Mouse (Mus musculus) liver, adult 2 months (tissue): ENCODE results near the gene Pip5k1b. TPM values are rescaled to one million over a fixed set of nuclear protein-coding genes. Genes with fewer than 3 reads are reported as not detected.
A peak's percentile ranks its signal among the peaks of the same experiment; 100 is the strongest.

Experiments used
- DNase-seq: peaks from one replicate; pipeline ENCODE4 v3.0.0-alpha.2; 2011; ENCODE audit warnings: low read depth, low spot score; ENCODE audit errors: extremely low read depth
- H3K27ac ChIP-seq: fragments of 200-500 bp; replicated peaks from 2 replicates; pipeline ENCODE4 v1.5.1; 2012; ENCODE audit warnings: low read depth, mild to moderate bottlenecking, control low read depth, inconsistent platforms, low read length; ENCODE audit not compliant: insufficient read depth
- H3K27me3 ChIP-seq: fragments of 200-500 bp; 2 replicates; pipeline ENCODE4 v1.6.1; 2012; ENCODE audit warnings: mild to moderate bottlenecking, moderate library complexity, low read length, inconsistent platforms; ENCODE audit not compliant: control insufficient read depth, insufficient read depth
- H3K36me3 ChIP-seq: fragments of 200-500 bp; 2 replicates; pipeline ENCODE4 v1.6.1; 2012; ENCODE audit warnings: low read length, inconsistent platforms; ENCODE audit not compliant: control insufficient read depth, insufficient read depth
- H3K4me1 ChIP-seq: fragments of 200-500 bp; 2 replicates; pipeline ENCODE4 v1.6.1; 2011; ENCODE audit warnings: low read length; ENCODE audit not compliant: control insufficient read depth, insufficient read depth
- H3K4me3 ChIP-seq: fragments of 200-500 bp; 2 replicates; pipeline ENCODE4 v1.5.1; 2011; ENCODE audit warnings: low read depth, mild to moderate bottlenecking, control low read depth, low read length, moderate library complexity; ENCODE audit not compliant: insufficient read depth
- H3K79me2 ChIP-seq: fragments of 200-500 bp; 2 replicates; pipeline ENCODE4 v1.6.1; 2012; ENCODE audit warnings: inconsistent platforms, mild to moderate bottlenecking, low read length, moderate library complexity; ENCODE audit not compliant: control insufficient read depth, insufficient read depth
- H3K9ac ChIP-seq: fragments of 200-500 bp; 2 replicates; pipeline ENCODE4 v1.6.1; 2012; ENCODE audit warnings: low read depth, mild to moderate bottlenecking, control low read depth, inconsistent platforms, low read length
- CTCF ChIP-seq: fragments of 200-500 bp; IDR thresholded peaks from 2 replicates; pipeline ENCODE4 v1.5.1; 2011; ENCODE audit warnings: low read depth, low read length, control low read depth
- POLR2A ChIP-seq: fragments of 200-500 bp; IDR thresholded peaks from 2 replicates; pipeline ENCODE4 v1.6.1; 2011; ENCODE audit warnings: low read length, control low read depth; ENCODE audit not compliant: insufficient read depth; ENCODE audit errors: extremely low read depth
- WGBS: fragments of 180-500 bp; shearing (Covaris S2); methylation state at CpG from one replicate; pipeline ENCODE4 v1.1.7; 2018; 5-methylcytosine and 5-hydroxymethylcytosine counted together
- polyA plus RNA-seq: library from polyadenylated mRNA; depleted of rRNA; stranded (reverse); fragments of >200 nt; gene quantifications from 2 replicates; pipeline ENCODE4 v1.2.3, GENCODE M21; 2012
- total RNA-seq: library from RNA; depleted of rRNA; stranded (reverse); fragments of >200 nt; gene quantifications from 2 replicates; pipeline ENCODE4 v1.2.3, GENCODE M21; 2014

Gene Pip5k1b
- total and polyA plus RNA-seq, 2 experiments = under 0.01 TPM; not detected in 1

GRCm38 (mm10) chr19:24476929-24477882, 78.5 kb downstream of the Pip5k1b start, which contains the start of gene Fam122a:
Gene Fam122a, minus strand, starts transcription at chr19:24477356.
- TF ChIP-seq POLR2A (peak; percentile 40; the same call in 1 of the 2 replicates), CTCF (no peak)
- H3K27ac ChIP-seq = peak within 1 kb of the TSS; percentile 75
- DNase-seq = peak; percentile 55
- peak within 1 kb of the TSS; percentile 91 for H3K9ac ChIP-seq
- WGBS = under 1% methylated on average over 91 of the region's 92 CpGs
- no peaks in the 10 kb centered on the region for H3K79me2 ChIP-seq
- peak within 1 kb of the TSS; percentile 87 for H3K4me3 ChIP-seq
- H3K4me1 ChIP-seq = peaks cover 2% of the 10 kb centered on the region
- no peaks in the 10 kb centered on the region for H3K36me3 ChIP-seq
- H3K27me3 ChIP-seq = no peaks in the 10 kb centered on the region

GRCm38 (mm10) chr19:24476461-24476860, 79.2 kb downstream of the Pip5k1b start:
- Histone ChIP-seq H3K9ac (peak overlapping the region; percentile 91), H3K79me2 (no peaks in the 10 kb centered on the region), H3K4me1 (peaks cover 2% of the 10 kb centered on the region), H3K27ac (peak overlapping the region; percentile 62), H3K27me3 (no peaks in the 10 kb centered on the region), H3K4me3 (peak overlapping the region; percentile 87), H3K36me3 (no peaks in the 10 kb centered on the region)
- 3% methylated on average over 11 of the region's 11 CpGs for WGBS
- TF ChIP-seq CTCF = no peak
- TF ChIP-seq POLR2A = no peak
- no peak for DNase-seq

- TF ChIP-seq CTCF (no peak), POLR2A (no peak)
- Histone ChIP-seq H3K4me3 (no peak overlapping the region), H3K9ac (no peak overlapping the region), H3K36me3 (no peaks in the 10 kb centered on the region), H3K27me3 (no peaks in the 10 kb centered on the region), H3K4me1 (peaks cover 2% of the 10 kb centered on the region), H3K79me2 (no peaks in the 10 kb centered on the region), H3K27ac (no peak overlapping the region)
- WGBS = 88% methylated on average over 6 of the region's 6 CpGs
- DNase-seq = no peak
Observed at GRCm38 (mm10) chr19:24475281-24475680, 80.4 kb downstream of the Pip5k1b start.

GRCm38 (mm10) chr19:24472512-24472911, 83.2 kb downstream of the Pip5k1b start:
- Histone ChIP-seq H3K36me3 (no peaks in the 10 kb centered on the region), H3K4me1 (no peaks in the 10 kb centered on the region), H3K79me2 (no peaks in the 10 kb centered on the region), H3K9ac (no peak overlapping the region), H3K4me3 (no peak overlapping the region), H3K27ac (no peak overlapping the region), H3K27me3 (no peaks in the 10 kb centered on the region)
- TF ChIP-seq CTCF (no peak), POLR2A (no peak)
- 90% methylated on average over 5 of the region's 5 CpGs for WGBS
- DNase-seq = no peak

GRCm38 (mm10) chr19:24471538-24471937, 84.1 kb downstream of the Pip5k1b start:
- 91% methylated on average over 6 of the region's 6 CpGs for WGBS
- no peaks in the 10 kb centered on the region for H3K36me3 ChIP-seq
- no peaks in the 10 kb centered on the region for H3K4me1 ChIP-seq
- no peaks in the 10 kb centered on the region for H3K27me3 ChIP-seq
- TF ChIP-seq POLR2A (no peak), CTCF (no peak)
- no peaks in the 10 kb centered on the region for H3K79me2 ChIP-seq
- no peak overlapping the region for H3K27ac ChIP-seq
- no peak overlapping the region for H3K4me3 ChIP-seq
- DNase-seq = no peak
- no peak overlapping the region for H3K9ac ChIP-seq

GRCm38 (mm10) chr19:24469216-24469615, 86.5 kb downstream of the Pip5k1b start:
- no peak overlapping the region for H3K4me3 ChIP-seq
- H3K36me3 ChIP-seq = no peaks in the 10 kb centered on the region
- no peaks in the 10 kb centered on the region for H3K4me1 ChIP-seq
- TF ChIP-seq CTCF = no peak
- no peak for TF ChIP-seq POLR2A
- H3K79me2 ChIP-seq = no peaks in the 10 kb centered on the region
- no peak overlapping the region for H3K9ac ChIP-seq
- DNase-seq = no peak
- H3K27me3 ChIP-seq = no peaks in the 10 kb centered on the region
- no peak overlapping the region for H3K27ac ChIP-seq
- 75% methylated on average over 4 of the region's 4 CpGs for WGBS
